Mouse (Mus musculus): ENCODE measurements at regions not wholly inside any gene's neighbourhood (a gene's known extent, or its start where the extent isn't known, plus 50 kb on each side); places are given as distances from the start of the nearest gene placed in this dataset.
"Not testable (repeated sequence)": the region's sequence is repeated elsewhere in the genome, so short reads cannot be mapped to it uniquely, and the experiment has no call there.

DNA sequence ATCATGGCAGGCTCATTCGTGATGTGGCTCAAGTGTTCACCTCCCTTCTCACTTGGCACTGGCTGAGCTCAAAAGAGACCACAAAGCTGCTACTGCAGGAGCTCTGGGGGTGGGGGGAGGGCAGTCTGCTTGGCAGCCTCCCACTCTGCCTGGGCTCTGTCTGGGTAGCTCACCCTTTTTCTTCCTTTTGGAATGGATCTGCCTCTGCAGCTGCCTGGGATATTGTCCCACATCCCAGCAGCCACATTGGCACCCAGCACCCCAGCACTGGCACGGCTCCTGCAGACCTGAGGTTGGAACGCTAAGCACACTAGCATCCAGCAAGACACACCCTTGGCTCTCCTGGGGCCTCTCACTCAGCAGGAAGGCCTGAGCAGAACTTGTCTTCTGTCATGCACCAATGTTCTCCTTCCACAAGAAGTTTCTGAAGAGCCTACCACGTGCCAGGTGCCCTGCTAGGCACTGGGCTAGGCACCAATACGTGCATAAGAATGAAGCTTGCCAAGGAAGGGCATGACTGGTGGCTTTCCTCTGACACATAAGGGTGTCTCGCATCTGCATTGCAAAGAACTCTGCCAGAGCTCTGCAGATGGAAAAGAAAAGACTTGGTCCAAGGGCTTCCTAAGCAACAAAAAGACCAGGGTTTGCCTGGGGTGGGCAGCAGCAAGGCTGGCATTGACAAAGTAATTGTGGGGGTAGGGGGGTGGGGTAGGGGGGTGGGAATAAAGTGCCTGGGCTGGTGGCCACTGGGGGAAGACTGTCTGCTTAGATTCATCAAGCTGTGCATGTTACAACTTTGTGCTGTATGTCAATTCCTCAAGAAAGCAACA, 112.1 kb upstream of the Sipa1l1 start:
- not testable (repeated sequence) for DNase-seq

DNA sequence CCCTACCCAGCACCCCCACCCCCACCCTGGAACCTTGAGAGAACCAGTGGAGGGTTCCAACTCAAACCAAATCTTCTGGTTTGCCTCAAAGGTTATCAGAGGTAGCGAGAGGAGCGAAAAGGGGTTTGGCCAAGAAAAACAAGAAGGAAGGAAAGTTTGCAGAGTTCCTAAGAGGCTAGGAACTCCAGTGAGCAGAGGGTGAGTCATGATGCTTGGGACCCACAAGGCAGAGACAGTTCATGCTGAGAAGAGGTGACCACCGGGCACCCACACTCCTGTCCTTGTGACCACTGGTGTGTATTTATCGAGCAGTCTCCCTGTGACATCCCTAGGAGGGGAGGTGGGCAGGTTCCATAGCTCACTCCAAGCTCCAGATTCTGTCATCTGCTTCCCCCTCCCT, 104.1 kb upstream of the Sipa1l1 start:
- DNase-seq: no peak

DNA sequence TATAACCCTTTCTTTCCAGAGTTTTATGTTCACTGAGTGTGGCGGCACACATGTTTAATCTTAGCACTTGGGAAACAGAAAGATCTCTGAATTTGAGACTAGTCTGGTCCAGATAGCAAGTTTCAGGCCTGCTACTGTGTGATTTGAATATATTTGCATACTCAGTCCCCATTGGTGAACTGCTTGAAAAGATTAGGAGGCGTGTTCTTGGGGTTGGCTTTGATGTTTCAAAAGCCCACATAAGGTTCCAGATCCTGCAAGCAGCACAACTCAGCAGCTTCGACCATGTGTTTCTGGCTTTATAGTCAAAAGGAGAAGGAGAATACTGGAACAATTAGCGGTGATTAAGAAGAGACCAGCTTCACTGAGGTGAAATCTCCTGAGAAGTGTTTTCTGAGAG, 102.3 kb upstream of the Sipa1l1 start:
- DNase-seq: no peak

DNA sequence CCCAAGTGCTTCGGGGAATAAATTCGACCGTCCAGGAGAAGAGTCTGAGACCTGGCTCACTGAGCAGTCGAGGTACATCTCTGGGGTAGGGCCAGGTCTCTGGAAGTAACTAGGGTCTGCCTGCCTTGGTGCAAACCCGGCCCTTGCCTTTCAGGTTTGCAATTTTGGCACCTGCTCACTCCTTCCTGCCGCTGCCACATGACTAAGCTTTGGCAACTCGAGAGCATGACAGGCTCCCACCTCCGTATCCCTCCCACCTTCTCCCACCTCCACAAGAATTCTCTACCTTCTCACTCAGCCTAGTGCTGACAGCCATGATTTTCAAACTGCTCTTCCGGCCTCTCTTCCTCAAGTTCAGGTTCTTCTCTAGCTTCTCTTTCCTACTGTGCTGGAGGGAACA, 99.5 kb upstream of the Sipa1l1 start:
- DNase-seq: no peak

DNA sequence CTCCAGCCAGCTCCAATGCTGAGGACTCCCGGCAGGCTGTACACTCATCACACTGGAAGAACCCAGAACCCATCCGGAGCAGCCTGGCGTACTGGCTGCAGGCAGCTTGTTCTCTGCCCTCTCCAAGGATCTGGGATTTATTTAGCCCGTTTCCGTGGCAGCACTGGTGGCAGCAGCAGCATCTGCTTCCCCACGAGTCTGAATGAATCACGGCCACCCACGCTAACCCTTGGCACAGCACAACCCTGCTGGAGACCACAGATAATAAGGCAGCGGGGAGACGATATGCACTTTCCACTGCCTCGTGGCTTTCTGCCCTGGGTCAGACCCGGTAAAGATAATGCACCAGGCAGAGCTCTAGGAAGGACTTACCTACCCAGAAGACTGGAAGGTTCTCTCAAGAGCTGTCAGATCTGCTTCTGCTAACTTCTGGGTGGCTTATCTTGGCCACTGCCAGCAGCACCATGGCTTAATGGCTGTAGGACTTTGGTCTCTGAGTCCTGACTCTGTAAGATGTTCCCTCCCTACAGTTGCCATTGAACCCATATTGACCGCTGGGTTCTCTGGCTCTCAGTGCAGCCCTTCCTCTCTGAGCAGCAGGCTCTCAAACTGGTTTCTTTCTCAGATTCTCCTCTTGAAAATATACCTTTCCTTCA, 96.2 kb upstream of the Sipa1l1 start:
- no peak for DNase-seq

DNA sequence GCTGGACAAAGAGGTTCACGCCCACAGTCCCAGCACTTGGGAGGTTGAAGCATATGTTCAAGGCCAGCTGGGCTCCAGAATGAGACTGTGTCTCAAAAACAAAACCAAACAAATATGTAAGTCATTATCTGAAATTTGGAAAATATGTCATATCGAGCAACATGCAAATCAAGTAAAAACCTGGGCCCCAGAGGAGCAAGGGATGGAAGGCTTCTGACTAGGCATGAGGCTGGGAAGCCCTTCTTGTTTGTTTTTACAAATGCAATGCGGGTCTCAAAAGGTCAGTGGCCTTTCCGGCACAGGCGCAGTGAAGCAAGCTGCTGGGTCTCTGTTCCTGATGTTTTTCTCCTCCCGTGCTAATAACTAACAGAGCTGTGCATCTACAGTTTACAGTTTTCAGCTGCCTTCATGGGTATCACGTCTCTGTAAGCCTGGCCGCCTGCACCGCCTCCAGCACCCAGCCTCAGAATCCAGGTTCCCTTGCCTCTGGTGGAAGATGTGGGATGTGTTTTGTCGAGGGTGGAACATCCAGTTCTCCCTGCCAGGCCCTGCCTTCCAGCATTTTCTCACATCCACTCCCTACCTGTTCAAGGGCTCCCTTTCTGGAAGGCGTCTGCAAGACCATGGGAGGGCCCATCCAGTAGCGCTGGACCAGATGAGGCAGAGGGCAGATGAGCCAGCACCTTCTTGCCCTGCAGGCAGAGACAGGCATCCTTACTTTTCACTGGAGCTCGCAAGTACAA, 93.5 kb upstream of the Sipa1l1 start:
- no peak for DNase-seq

DNA sequence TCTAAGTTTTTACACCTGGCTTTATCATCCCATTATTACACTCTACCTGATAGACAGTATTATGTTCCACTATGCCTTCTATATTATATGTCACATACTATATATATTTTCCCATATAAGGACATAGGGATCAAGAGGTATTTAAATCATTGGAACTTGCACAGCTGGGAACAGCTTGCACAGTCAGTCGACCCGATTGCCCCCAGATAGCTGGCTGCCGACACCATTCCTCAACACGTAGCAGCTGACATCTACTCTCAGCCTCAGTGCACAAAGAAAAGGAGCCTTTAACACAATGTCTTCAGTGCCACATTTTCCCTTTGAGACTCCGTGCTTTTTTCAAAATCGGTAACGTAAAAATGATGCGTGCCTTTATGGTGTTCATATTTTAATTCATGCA, 92.4 kb upstream of the Sipa1l1 start:
- no peak for DNase-seq

DNA sequence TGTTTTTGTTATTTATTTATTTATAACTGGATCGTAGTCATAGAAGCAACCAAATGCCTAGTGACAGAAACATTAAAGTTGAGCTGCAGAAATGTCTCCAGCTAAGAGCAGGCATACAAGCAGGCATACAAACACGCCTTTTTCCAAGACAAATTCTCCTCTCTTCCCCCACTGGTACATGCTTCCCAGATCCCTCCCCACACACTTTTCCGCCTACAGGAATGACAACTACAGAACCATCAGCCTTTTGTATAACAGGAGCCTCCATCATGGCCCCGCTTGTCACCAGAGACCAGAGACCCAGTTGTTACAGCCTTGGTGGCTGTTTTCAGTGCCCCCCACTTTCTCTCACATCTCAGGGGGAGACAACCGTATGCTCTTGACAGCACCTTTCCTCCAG, 91.2 kb upstream of the Sipa1l1 start:
- no peak for DNase-seq

DNA sequence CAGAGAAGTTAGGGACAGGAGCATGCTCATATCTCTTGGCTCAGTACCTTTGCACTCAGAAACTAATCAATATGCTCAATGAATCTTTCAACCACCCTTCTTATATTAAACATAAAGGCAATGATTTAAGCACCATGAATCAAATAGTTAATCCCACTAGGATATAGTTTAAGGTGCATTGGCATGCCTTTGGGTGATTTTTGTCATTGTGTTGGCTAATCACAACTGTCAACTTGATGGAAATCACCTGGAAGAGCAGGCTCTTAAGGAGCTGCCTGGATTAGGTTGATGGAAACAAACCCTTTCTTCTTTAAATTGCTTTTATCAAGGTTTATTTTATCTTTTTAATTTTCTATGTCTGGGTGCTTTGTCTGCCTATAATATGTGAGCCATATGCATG, 90.4 kb upstream of the Sipa1l1 start:
- DNase-seq: no peak

DNA sequence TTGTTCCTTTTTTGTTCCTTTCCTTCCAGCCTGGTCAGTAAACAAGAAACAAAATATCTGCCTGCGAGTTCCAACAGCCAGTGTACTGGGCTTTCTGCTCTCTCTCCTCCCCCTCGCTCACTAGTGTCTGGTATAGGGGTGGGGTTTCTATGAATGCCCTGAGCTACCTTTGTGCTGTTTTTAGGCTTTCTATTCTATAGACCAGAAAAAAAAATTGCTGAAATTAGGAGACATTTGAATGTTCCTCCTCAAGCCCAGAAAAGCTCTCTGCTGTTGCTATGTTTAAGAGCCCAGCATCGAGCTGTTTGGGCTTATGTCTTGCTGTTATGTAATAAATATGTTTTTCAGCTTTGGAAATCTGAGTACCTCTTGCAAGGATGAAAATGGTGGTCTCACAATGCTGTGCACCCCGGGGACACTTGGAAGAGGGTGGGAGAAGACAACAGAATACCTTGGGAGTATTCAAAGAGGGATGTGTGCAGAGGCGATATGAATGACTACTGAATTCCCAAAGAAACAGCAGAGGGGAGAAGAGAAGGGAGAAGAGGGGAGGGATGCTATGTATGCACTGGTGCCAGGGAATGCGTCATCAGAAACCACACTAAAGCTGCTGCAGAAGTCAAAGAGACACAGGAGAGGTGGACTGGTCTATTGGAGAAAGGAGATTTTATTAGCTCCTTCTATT, 88.8 kb upstream of the Sipa1l1 start:
- DNase-seq: no peak

DNA sequence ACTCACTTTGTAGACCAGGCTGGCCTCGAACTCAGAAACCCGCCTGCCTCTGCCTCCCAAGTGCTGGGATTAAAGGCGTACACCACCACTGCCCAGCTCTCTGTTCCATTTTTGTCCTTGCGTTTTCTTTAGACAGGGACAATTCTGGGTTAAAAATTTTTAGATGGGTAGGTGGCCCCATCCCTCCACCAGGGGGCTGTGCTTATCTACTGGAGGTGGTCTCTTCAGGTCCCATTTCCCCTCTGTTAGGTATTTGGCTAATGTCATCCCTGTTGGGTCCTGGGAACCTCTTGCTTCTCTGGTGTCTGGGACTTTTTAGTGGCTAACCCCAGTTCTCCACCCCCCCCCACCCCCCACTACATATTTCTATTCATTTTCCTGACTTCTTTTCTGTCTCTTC, 86.5 kb upstream of the Sipa1l1 start:
- DNase-seq: not testable (repeated sequence)

DNA sequence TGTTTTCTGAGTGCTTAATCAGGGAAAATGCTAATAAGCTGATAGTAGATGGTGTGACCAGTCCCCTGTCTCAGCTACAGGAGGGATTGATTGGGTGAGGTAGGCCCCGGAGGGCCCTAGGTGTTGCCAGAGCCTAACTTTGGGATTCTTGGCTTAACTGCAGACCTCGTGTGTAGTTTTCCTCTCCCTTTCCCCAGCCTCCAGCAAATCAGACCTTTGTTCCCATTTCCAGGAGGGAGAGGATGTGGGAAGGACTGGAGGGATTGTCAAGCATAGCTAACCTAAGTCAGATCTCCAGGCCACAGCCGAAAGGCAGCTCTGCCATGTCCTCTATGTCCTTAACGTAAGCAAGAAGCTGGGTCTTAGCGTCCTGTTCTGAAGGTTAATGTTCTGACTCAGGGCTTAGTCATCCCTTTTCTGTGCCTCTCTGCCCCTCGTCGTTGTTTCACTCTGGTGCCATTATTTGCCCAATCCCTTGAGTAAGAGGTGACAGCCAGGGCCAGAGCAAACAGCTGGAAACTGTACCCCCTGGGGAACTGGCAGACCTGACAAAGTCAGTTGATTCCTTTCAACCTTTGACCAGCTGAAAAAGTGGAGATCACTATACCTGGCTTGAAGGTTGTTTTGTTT, 83.2 kb upstream of the Sipa1l1 start:
- peak; percentile 75 for DNase-seq

DNA sequence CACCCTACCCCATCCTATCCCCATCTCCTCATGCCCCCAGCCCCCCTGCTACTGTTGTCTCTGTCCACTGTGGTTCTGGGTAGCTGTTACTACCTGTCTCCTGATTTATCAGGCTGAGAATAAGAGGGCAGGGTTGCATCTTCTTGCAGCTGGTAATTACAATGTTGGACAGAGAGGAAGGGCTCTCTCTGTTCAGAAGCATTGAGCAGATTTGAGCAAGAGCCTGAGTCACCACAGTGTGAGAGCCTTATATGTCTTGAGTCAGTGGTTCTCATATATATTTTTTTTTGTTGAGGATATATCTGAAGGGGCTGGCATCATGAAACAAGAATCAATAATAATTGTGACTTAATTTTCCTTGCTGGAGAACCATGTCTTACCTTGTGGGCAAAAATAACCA, 82.7 kb upstream of the Sipa1l1 start:
- DNase-seq: no peak

DNA sequence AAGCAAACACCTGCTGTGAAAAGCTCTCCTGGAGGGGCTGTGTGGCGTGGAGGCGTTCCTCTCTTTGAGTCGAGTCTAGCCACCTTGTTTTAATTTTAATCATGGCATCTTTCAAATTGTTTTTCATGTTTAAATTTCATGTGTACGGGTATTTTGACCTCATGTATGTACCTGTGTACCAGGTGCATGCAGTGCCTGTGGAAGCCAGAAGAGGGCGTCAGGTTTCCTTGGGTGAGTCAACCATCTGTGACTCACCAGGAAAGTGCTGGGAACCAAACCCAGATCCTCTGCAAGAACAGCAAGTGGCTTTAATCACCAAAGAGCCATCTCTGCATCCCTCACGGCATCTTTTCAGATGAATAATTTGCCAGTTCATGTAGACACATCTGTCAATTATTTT, 79.8 kb upstream of the Sipa1l1 start:
- DNase-seq: no peak

DNA sequence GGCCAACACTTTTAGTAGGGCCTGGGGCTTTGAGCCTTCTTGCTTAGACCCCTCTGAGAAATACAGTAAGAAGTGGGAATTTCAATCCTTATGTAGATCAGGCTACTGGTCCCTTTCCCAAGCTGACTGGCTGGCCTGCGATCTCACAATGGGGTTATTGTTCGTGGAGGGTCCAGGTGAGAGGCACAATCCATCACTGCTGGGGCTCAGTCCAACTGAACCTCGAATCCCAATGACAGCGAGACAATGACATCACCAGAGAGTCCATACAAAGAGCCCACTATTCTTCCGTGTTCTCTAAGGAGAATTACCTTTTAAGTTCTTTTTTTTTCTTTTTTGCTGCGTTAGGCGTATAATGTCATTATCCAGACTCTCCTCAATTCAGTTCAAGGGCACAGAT, 75.8 kb upstream of the Sipa1l1 start:
- no peak for DNase-seq

DNA sequence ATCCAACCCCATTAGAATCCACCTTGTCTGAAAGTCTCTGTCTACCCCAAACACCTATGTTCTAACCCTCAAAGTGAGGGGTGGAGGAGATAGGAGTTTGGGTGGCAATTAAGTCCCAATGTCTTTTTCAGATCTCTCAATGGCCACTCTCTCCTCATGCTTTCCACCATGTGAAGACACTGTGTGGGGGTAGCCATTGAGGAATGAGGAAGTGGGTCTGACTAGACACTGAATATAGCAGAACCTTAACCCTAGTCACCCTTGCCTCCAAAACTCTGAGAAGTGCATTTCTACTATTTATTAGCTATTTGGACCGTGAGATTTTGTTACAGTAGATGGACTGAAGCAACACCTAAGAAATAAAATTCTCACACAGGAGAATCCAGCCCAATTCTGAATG, 73.7 kb upstream of the Sipa1l1 start:
- no peak for DNase-seq

DNA sequence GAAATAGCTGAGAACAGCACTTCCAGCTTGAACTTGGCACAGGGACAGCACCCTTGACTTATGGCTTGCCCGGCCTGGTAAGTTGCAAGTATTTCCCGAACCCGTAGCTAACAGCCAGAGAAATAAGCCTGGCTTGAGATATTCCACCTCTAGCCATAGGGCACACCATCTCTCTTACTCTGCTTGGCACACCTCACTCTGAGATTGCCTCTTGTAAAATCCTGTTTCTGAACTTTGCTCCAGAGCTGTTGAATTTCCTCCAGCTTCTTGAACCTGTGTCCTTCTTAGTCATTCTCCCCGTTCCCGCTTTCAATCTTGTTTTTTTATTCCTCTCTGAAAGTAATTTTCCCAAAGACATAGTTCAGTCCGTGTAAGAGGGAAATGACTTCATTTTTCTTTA, 72.0 kb upstream of the Sipa1l1 start:
- DNase-seq: peak; percentile 55

DNA sequence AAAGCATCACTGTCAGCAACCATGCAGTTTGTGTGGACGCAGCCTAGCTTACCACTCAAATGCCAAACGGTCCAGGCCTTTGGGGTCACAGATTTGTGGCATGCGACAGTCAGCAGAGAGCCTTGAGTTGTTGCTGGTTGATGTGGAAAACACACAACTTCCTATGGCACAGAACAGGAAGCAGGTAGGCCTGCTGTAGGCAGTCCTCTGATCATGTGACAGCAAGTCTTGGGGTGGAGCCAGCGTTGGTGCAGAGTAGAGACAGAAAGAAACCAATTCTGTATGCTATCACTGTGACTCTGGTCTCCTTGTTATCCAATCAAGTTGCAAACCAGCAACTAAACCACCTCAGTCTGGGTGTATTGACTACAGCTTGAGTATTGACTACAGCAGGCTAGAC, 71.5 kb upstream of the Sipa1l1 start:
- no peak for DNase-seq

DNA sequence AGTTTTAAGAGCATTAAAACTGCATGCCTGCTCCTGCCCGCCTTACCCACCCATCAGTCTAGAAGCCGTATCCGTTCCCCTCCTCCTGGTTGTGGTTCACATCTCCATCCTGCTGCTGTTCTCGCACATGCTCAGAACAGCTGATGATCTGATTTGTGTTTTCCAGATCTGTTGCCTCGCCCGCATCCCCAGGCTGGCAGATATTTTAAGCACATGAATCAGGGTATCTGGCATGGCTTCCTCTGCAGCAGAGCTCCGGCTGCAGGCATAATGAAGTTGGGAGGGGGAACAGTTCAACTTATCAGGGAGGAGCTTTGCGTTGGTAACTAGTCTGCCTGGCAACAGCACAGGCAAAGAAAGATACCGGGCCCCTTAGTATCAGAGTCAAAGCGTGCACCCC, 64.9 kb upstream of the Sipa1l1 start:
- DNase-seq: no peak

DNA sequence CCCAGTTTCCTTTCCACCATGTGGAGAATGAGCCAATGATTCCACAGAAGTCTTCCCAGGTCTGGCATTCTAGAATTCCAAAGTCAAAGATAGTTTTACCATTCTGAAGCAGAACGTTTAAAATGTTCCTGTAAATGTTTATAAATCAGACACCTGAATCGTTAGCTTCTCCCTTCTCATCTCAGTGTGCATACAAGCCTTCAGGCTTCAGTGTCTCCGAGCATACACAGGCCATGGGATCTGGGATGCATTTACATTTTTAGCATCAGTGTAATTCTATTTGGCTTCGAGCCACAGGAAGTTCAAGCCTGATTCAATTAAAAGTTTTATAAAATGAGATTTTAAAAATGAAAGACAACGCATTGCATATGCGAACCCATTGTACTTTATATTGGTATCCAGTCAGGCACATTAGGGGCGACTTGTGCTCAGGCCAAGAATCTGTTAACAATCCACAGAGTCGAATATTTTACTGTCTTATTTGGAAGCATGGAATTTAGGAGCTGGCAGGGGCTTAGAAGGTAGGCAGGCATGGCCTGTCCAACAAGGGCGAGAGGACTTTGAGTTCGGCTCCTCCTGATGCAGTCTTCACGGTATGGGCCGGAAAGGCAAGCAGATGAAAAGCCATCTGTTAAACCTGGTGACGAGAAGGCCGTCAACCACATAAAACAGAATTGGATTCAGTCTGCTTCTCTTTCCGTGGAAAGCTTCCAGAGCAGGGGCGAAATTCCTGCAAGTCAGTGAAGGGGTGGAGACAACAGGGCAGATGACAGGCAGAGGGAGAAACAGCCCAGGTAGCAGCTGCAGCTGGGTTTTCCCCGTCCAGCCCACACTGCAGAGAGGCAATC, 63.7 kb upstream of the Sipa1l1 start:
- peak; percentile 49 for DNase-seq

DNA sequence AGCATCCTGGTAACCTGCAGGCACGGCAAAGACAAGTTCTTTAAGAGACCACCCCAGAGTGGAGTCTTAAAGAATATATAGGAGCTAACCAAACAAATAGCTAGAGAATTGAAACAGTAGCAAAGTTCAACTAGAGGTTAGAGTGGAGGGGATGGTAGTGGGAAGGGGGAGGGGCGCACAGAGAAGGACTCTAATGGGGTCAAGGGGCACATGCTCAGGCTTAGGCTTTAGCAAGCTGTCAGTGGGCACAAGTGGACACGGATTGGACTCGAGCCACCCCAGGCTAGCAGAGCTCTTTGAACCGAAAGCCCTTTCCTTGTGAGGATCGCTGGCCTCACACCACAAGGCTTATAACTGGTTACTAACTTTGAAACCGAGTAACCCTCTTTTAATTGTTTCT, 53.4 kb upstream of the Sipa1l1 start:
- peak; percentile 28 for DNase-seq
